Mouse (Mus musculus): Measurements from ENCODE around the gene Gli3. TPM values are rescaled to one million over a fixed set of nuclear protein-coding genes. Genes with fewer than 3 reads are reported as not detected.

Gli3 gene
- total and polyA plus RNA-seq, 3 experiments: 1.3 to 1.9 (median 1.8) TPM

DNA sequence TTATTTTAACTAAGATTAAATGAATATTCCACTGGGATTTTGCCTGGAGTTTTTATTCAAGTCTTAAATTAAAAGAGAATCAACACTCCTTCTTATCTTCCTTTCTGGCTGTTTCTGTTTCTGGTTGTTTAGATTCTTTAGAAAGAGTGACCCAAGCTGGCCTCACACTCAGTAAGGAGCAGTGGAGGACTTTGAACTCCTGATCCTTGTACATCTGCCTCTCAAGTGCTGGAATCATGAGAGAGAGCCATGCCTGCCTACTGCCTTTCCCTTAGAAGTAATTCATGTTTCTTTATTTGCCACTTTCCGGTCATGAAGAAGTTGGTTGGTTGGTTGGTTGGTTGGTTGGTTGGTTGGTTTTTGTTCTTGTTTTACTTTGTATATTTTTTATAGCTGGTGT is 218.5 kb downstream of the Gli3 start:
- Histone ChIP-seq H3K9ac (ENCODE audit: low read depth, low read length) (no peak overlapping the region), H3K27ac (no peak overlapping the region), H3K27me3 (ENCODE audit: control insufficient read depth, insufficient read depth, low read length) (no peaks in the 10 kb centered on the region), H3K4me1 (ENCODE audit: control insufficient read depth, insufficient read depth, low read length) (no peaks in the 10 kb centered on the region), H3K36me3 (ENCODE audit: control insufficient read depth, insufficient read depth, low read length) (no peaks in the 10 kb centered on the region), H3K79me2 (replicated peaks; ENCODE audit: control insufficient read depth, insufficient read depth, low read length) (no peaks in the 10 kb centered on the region), H3K4me3 (no peak overlapping the region)
- no peak for TF ChIP-seq EP300 (IDR thresholded peaks at IDR 0.05; ENCODE audit: insufficient read depth, low read depth, low read length)
- no peak for TF ChIP-seq CTCF (IDR thresholded peaks at IDR 0.05)
- no peak for TF ChIP-seq POLR2A (IDR thresholded peaks at IDR 0.05; ENCODE audit: insufficient read depth, low read depth, low read length)
- WGBS: 97% methylated on average over 1 of the region's 1 CpGs
- intact Hi-C loops (cut with DNase I): no loop called here
- no peak for DNase-seq

DNA sequence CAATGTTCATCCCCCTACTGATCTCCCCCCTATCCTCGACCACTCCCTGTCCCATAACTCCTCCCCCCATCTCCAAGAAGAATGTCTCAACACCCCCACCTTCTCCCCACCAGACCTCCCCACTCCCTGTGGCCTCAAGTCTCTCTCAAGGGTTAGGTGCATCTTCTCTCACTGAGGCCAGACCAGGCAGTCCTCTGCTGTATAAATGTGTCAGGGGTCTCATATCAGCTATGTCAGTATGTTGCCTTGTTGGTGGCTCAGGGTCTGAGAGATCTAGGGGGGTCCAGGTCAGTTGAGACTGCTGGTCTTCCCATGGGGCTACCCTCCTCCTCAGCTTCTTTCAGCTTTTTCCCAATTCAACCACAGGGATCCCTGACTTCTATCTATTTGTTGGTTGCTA is 220.0 kb downstream of the Gli3 start:
- H3K9ac ChIP-seq (ENCODE audit: low read depth, low read length): no peak overlapping the region
- DNase-seq: no peak
- no peaks in the 10 kb centered on the region for H3K27me3 ChIP-seq (ENCODE audit: control insufficient read depth, insufficient read depth, low read length)
- no peak overlapping the region for H3K27ac ChIP-seq
- H3K4me3 ChIP-seq: no peak overlapping the region
- H3K36me3 ChIP-seq (ENCODE audit: control insufficient read depth, insufficient read depth, low read length): no peaks in the 10 kb centered on the region
- no peak for TF ChIP-seq EP300 (IDR thresholded peaks at IDR 0.05; ENCODE audit: insufficient read depth, low read depth, low read length)
- TF ChIP-seq CTCF (IDR thresholded peaks at IDR 0.05): no peak
- no peak for TF ChIP-seq POLR2A (IDR thresholded peaks at IDR 0.05; ENCODE audit: insufficient read depth, low read depth, low read length)
- no peaks in the 10 kb centered on the region for H3K4me1 ChIP-seq (ENCODE audit: control insufficient read depth, insufficient read depth, low read length)
- intact Hi-C loops (cut with DNase I): no loop called here
- WGBS: 40% methylated on average over 1 of the region's 1 CpGs
- no peaks in the 10 kb centered on the region for H3K79me2 ChIP-seq (replicated peaks; ENCODE audit: control insufficient read depth, insufficient read depth, low read length)

GRCm38 (mm10) chr13:15688074-15688825 is 225.2 kb downstream of the Gli3 start:
- H3K27me3 ChIP-seq (ENCODE audit: control insufficient read depth, insufficient read depth, low read length): no peaks in the 10 kb centered on the region
- no peaks in the 10 kb centered on the region for H3K36me3 ChIP-seq (ENCODE audit: control insufficient read depth, insufficient read depth, low read length)
- intact Hi-C loops (cut with DNase I): no loop called here
- H3K4me3 ChIP-seq: no peak overlapping the region
- no peak overlapping the region for H3K9ac ChIP-seq (ENCODE audit: low read depth, low read length)
- H3K79me2 ChIP-seq (replicated peaks; ENCODE audit: control insufficient read depth, insufficient read depth, low read length): no peaks in the 10 kb centered on the region
- H3K27ac ChIP-seq: no peak overlapping the region
- H3K4me1 ChIP-seq (ENCODE audit: control insufficient read depth, insufficient read depth, low read length): no peaks in the 10 kb centered on the region; the same call in 1 of the 2 replicates
- no peak for TF ChIP-seq POLR2A (IDR thresholded peaks at IDR 0.05; ENCODE audit: insufficient read depth, low read depth, low read length)
- TF ChIP-seq CTCF (IDR thresholded peaks at IDR 0.05): no peak
- TF ChIP-seq EP300 (IDR thresholded peaks at IDR 0.05; ENCODE audit: insufficient read depth, low read depth, low read length): no peak
- DNase-seq: no peak
- 72% methylated on average over 6 of the region's 6 CpGs for WGBS

DNA sequence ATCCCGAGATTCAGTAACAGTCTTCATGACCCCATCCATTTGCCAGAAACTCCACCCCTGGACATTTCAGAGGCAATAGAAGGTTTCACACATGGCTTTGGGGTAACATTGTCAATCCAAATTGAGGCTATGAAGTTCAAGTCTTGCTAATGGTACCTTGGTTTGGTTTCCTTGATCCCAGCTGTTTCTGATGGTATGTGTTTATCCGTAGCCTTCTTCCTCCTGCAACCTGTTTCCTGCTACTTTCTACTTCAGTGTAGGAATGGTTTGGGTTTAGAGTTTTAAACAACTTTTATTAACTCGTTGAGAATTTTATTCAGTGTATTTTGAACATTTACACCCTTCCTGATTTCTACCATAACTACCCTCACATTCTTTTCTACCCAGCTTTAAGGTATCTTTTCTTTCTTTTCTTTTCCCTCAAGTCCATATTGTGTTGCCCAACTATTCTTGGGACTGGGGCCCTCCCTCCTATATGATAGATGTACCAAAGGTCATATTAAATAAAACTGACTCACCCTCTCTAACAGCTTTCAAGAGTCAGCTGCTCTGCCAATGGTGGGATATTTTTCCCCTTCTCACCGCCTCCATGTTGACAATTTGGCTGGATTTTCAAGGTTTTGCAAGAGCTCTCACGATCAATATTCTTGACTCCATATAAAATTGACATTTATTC is 225.9 kb downstream of the Gli3 start:
- Histone ChIP-seq H3K36me3 (ENCODE audit: control insufficient read depth, insufficient read depth, low read length) (no peaks in the 10 kb centered on the region), H3K27me3 (ENCODE audit: control insufficient read depth, insufficient read depth, low read length) (no peaks in the 10 kb centered on the region), H3K4me3 (no peak overlapping the region), H3K79me2 (replicated peaks; ENCODE audit: control insufficient read depth, insufficient read depth, low read length) (no peaks in the 10 kb centered on the region), H3K9ac (ENCODE audit: low read depth, low read length) (no peak overlapping the region), H3K27ac (no peak overlapping the region), H3K4me1 (ENCODE audit: control insufficient read depth, insufficient read depth, low read length) (no peaks in the 10 kb centered on the region; the same call in 1 of the 2 replicates)
- intact Hi-C loops (cut with DNase I): no loop called here
- TF ChIP-seq EP300 (IDR thresholded peaks at IDR 0.05; ENCODE audit: insufficient read depth, low read depth, low read length) (no peak), POLR2A (IDR thresholded peaks at IDR 0.05; ENCODE audit: insufficient read depth, low read depth, low read length) (no peak), CTCF (IDR thresholded peaks at IDR 0.05) (no peak)
- WGBS: 85% methylated on average over 5 of the region's 5 CpGs
- no peak for DNase-seq

GRCm38 (mm10) chr13:15691751-15692464 is 228.9 kb downstream of the Gli3 start:
- intact Hi-C loops (cut with DNase I): no loop called here
- Histone ChIP-seq H3K4me3 (no peak overlapping the region), H3K27ac (no peak overlapping the region), H3K27me3 (ENCODE audit: control insufficient read depth, insufficient read depth, low read length) (0 out of 2 replicates have a peak, but pooled peaks cover 2% of the 10 kb centered on the region), H3K79me2 (replicated peaks; ENCODE audit: control insufficient read depth, insufficient read depth, low read length) (no peaks in the 10 kb centered on the region), H3K4me1 (ENCODE audit: control insufficient read depth, insufficient read depth, low read length) (no peaks in the 10 kb centered on the region; the same call in 1 of the 2 replicates), H3K36me3 (ENCODE audit: control insufficient read depth, insufficient read depth, low read length) (no peaks in the 10 kb centered on the region), H3K9ac (ENCODE audit: low read depth, low read length) (no peak overlapping the region)
- no peak for DNase-seq
- TF ChIP-seq POLR2A (IDR thresholded peaks at IDR 0.05; ENCODE audit: insufficient read depth, low read depth, low read length) (no peak), EP300 (IDR thresholded peaks at IDR 0.05; ENCODE audit: insufficient read depth, low read depth, low read length) (no peak), CTCF (IDR thresholded peaks at IDR 0.05) (no peak)
- WGBS: 40% methylated on average over 5 of the region's 5 CpGs
